Comparison of ENCODE assay signal across 21 mouse cellular contexts in the genomic region with DNA sequence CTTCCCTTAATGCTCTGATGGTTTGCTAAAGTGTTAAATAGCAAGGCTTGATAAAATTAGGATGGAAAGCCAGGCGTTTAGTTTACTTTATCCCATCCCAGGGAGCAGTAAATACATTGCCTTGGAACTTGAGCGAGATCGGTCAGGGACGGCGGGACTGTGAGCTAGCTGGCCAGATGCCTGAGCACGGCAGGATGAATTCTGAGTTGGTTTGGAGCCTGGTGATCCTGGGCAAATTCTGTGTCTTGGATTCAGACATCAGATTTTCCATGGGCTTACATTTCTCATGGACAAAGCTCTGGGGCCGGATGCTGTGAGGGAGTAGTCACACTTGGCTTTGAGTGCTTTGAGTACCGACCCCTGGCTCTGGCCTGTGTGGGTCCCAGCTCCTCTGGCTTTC. TPM values are rescaled to one million over a fixed set of nuclear protein-coding genes. Genes with fewer than 3 reads are reported as not detected.
DNase-seq lines count a peak whose midpoint lies in the region; ATAC-seq lines count a peak whose summit lies in the region.
"Had no signal": no experiment of that assay in that cellular context is flagged by ENCODE, and none has a peak within 500 bp of the region (broad histone marks: within the 10 kb centered on the region; RNA-seq: fewer than 3 reads in every experiment).

No protein-coding gene starts in this region.

- no peaks in the 10 kb centered on the region for H3K9me3 ChIP-seq in forebrain, embryonic 11.5 days (ENCODE audit: control insufficient read depth, low read length)
- no peaks in the 10 kb centered on the region for H3K9me3 ChIP-seq in forebrain, embryonic 13.5 days (replicated peaks)
- no peaks in the 10 kb centered on the region for H3K9me3 ChIP-seq in limb, embryonic 15.5 days
- H3K9me3 ChIP-seq: hindbrain, embryonic 15.5 days; liver, embryonic 13.5 days; midbrain, embryonic 12.5 days; neural tube, embryonic 13.5 days had no signal

- H3K4me3 ChIP-seq in forebrain, embryonic 11.5 days (ENCODE audit: low read depth, low read length), result no peak overlapping the region
- no peak overlapping the region for H3K4me3 ChIP-seq in forebrain, embryonic 13.5 days
- H3K4me3 ChIP-seq in limb, embryonic 15.5 days, result no peak overlapping the region
- H3K4me3 ChIP-seq: hindbrain, embryonic 15.5 days; liver, embryonic 13.5 days; midbrain, embryonic 12.5 days; neural tube, embryonic 13.5 days had no signal

- 90% methylated on average over 8 of the region's 8 CpGs for WGBS in forebrain, embryonic 11.5 days
- WGBS in forebrain, embryonic 13.5 days, result 85% methylated on average over 8 of the region's 8 CpGs
- 53% methylated on average over 8 of the region's 8 CpGs for WGBS in limb, embryonic 15.5 days

- H3K36me3 ChIP-seq in forebrain, embryonic 11.5 days (ENCODE audit: control insufficient read depth, insufficient read depth, low read length), result no peaks in the 10 kb centered on the region
- no peaks in the 10 kb centered on the region for H3K36me3 ChIP-seq in forebrain, embryonic 13.5 days (ENCODE audit: poor library complexity, severe bottlenecking)
- H3K36me3 ChIP-seq in limb, embryonic 15.5 days, result no peaks in the 10 kb centered on the region
- H3K36me3 ChIP-seq: hindbrain, embryonic 15.5 days; liver, embryonic 13.5 days; midbrain, embryonic 12.5 days; neural tube, embryonic 13.5 days had no signal

- H3K4me2 ChIP-seq in forebrain, embryonic 11.5 days (ENCODE audit: low read depth, low read length, severe bottlenecking), result no peak overlapping the region
- H3K4me2 ChIP-seq in forebrain, embryonic 13.5 days, result no peak overlapping the region
- no peak overlapping the region for H3K4me2 ChIP-seq in limb, embryonic 15.5 days
- H3K4me2 ChIP-seq: hindbrain, embryonic 15.5 days; liver, embryonic 13.5 days; lung, embryonic 14.5 days; midbrain, embryonic 12.5 days; neural tube, embryonic 13.5 days had no signal

- ATAC-seq in forebrain, embryonic 11.5 days (replicated peaks; ENCODE audit: low FRiP score), result no peak
- ATAC-seq in forebrain, embryonic 13.5 days, result no peak
- ATAC-seq in limb, embryonic 15.5 days (ENCODE audit: insufficient number of reproducible peaks, low FRiP score, low TSS enrichment, low read depth), result no peak
- ATAC-seq: CD4-positive, CD25-positive, alpha-beta regulatory T cell, adult 4 months; forebrain, embryonic 14.5 days; intestine, postnatal 0 days; Patski had no signal

- peak; percentile 37 to 39 for DNase-seq in adrenal gland, postnatal 36 days
- no peak for DNase-seq in adrenal gland, adult 2 months
- peak; percentile 23 for DNase-seq in forebrain, embryonic 11.5 days (ENCODE audit: low spot score)
- peak; percentile 4 for DNase-seq in kidney, adult 9 months
- DNase-seq in kidney, postnatal 25 days, result no peak
- DNase-seq: adrenal gland, postnatal 25 days; heart, postnatal 4 days; layer of hippocampus, postnatal 36 days; liver, embryonic 13.5 days; lung, embryonic 14.5 days; right cerebral cortex, adult 18-20 months; thymus, postnatal 25 days had no signal

- H3K4me1 ChIP-seq in forebrain, embryonic 11.5 days (replicated peaks; ENCODE audit: control insufficient read depth, insufficient read depth, low read length), result peaks cover 8% of the 10 kb centered on the region
- H3K4me1 ChIP-seq in forebrain, embryonic 13.5 days, result peaks cover 12% of the 10 kb centered on the region
- H3K4me1 ChIP-seq in limb, embryonic 15.5 days, result peaks cover 49% of the 10 kb centered on the region

- H3K9ac ChIP-seq in forebrain, embryonic 11.5 days (ENCODE audit: low read length), result no peak overlapping the region
- H3K9ac ChIP-seq in forebrain, embryonic 13.5 days, result no peak overlapping the region
- no peak overlapping the region for H3K9ac ChIP-seq in limb, embryonic 15.5 days
- H3K9ac ChIP-seq: hindbrain, embryonic 15.5 days; liver, embryonic 13.5 days; lung, embryonic 14.5 days; midbrain, embryonic 12.5 days; neural tube, embryonic 13.5 days had no signal

- H3K27ac ChIP-seq in forebrain, embryonic 11.5 days (ENCODE audit: low read depth, low read length), result no peak overlapping the region
- no peak overlapping the region for H3K27ac ChIP-seq in forebrain, embryonic 13.5 days
- peak overlapping the region; percentile 27; the same call in 1 of the 2 replicates for H3K27ac ChIP-seq in limb, embryonic 15.5 days
- H3K27ac ChIP-seq: hindbrain, embryonic 15.5 days; liver, embryonic 13.5 days; midbrain, embryonic 12.5 days; neural tube, embryonic 13.5 days had no signal

- peaks cover 26% of the 10 kb centered on the region for H3K27me3 ChIP-seq in forebrain, embryonic 11.5 days (ENCODE audit: control insufficient read depth, insufficient read depth, low read length)
- H3K27me3 ChIP-seq in forebrain, embryonic 13.5 days, result peaks cover 35% of the 10 kb centered on the region
- H3K27me3 ChIP-seq in limb, embryonic 15.5 days, result peaks cover 26% of the 10 kb centered on the region
- H3K27me3 ChIP-seq: Patski had no signal

RNA-seq across cellular contexts. Expression of a gene that starts 4.8 kb away (rescaled TPM):
- 10 to 100 TPM; 38.5 to 94.6 TPM for total RNA-seq in adrenal gland, postnatal 36 days (2021)
- total RNA-seq in adrenal gland, adult 2 months (2021), result 10 to 100 TPM; 34.5 to 87.0 TPM
- polyA plus RNA-seq in adrenal gland, adult 2 months (2012; rRNA removed), result 90.6 and 134 TPM in 2 replicates
- 2.7 and 4.2 TPM in 2 replicates for polyA plus RNA-seq in forebrain, embryonic 11.5 days (2014; fragmentation: Nextera tagmentation; extraction: Ambion mirVana)
- 9.3 and 9.7 TPM in 2 replicates for polyA plus RNA-seq in forebrain, embryonic 13.5 days (2015; fragmentation: Nextera tagmentation; extraction: Ambion mirVana)
- polyA plus RNA-seq in limb, embryonic 15.5 days (2015; fragmentation: Nextera tagmentation; extraction: Ambion mirVana), result 317 and 324 TPM in 2 replicates
- polyA plus RNA-seq: CD4-positive, CD25-positive, alpha-beta regulatory T cell, adult 4 months had no signal

Comparison
In these comparisons a context has a peak if more than half of its experiments do, and no peak if none do; other contexts are left out.
1. DNase-seq: peak in adrenal gland, postnatal 36 days (2 of 2), forebrain, embryonic 11.5 days (single experiment) and kidney, adult 9 months (single experiment); none in adrenal gland, adult 2 months (single experiment) and kidney, postnatal 25 days (0 of 2).